Mouse (Mus musculus) liver, postnatal 0 days (tissue): Measurements from ENCODE around the gene Calcoco1.
A peak's percentile ranks its signal among the peaks of the same experiment; 100 is the strongest.

Experiments used
- CTCF ChIP-seq: sonication (generic); IDR thresholded peaks from 2 replicates; pipeline ENCODE4 v1.5.1; 2016; ENCODE audit warnings: antibody characterized with exemption, low read depth
- EP300 ChIP-seq: IDR thresholded peaks from 2 replicates; pipeline ENCODE4 v1.6.1; 2016; ENCODE audit warnings: antibody characterized with exemption, low read depth, mild to moderate bottlenecking

DNA sequence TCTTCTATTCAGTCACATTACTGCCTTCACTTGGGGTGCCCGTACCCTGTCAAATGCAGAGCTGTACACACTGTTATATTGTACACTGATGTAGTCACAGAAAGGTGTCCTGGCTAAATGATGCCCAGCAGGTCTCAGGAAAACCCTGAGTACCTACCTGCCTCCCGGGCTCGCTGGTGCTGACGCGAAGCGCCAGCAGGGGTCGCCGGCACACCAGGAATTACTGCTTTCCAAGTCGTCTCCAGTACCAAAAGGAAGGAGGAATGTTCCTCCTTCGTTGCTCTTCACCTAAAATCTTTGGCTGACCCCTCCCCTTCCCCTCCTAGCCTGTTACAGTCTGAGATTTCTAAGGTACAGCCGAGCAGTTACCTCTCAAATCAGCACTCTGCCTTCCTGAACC lies 23.8 kb downstream of the Calcoco1 start:
- peak; percentile 87 for TF ChIP-seq CTCF
- TF ChIP-seq EP300: no peak
